Mouse (Mus musculus) hindbrain, postnatal 0 days (tissue): Measurements from ENCODE around the gene Traip. TPM values are rescaled to one million over a fixed set of nuclear protein-coding genes. Genes with fewer than 3 reads are reported as not detected.

ENCODE experiments used
- ATAC-seq: fragments of 200-750 bp; cut with Nextera tagmentation; 2 replicates; pipeline ENCODE4 v1.8.0; 2017; ENCODE audit warnings: mild to moderate bottlenecking, moderate TSS enrichment, moderate library complexity
- DNase-seq: peaks from one replicate; pipeline ENCODE4 v3.0.0-alpha.2; 2015; ENCODE audit warnings: low spot score
- H3K27ac ChIP-seq: fragments of 300-500 bp; sonication (generic); 2 replicates; pipeline ENCODE4 v1.5.1; 2014; ENCODE audit warnings: mild to moderate bottlenecking
- H3K27me3 ChIP-seq: fragments of 300-500 bp; sonication (generic); 2 replicates; pipeline ENCODE4 v1.6.1; 2014; ENCODE audit warnings: low read length, mixed read lengths; ENCODE audit not compliant: insufficient read depth
- H3K36me3 ChIP-seq: fragments of 300-500 bp; sonication (generic); 2 replicates; pipeline ENCODE4 v1.6.1; 2014; ENCODE audit warnings: low read length, mixed read lengths; ENCODE audit not compliant: insufficient read depth
- H3K4me1 ChIP-seq: fragments of 300-500 bp; sonication (generic); 2 replicates; pipeline ENCODE4 v1.6.1; 2014; ENCODE audit warnings: antibody characterized with exemption, low read length, mixed read lengths; ENCODE audit not compliant: insufficient read depth
- H3K4me2 ChIP-seq: fragments of 300-500 bp; sonication (generic); 2 replicates; pipeline ENCODE4 v1.6.1; 2014; ENCODE audit warnings: low read depth, mild to moderate bottlenecking, low read length, moderate library complexity, mixed read lengths
- H3K4me3 ChIP-seq: fragments of 300-500 bp; sonication (generic); 2 replicates; pipeline ENCODE4 v1.5.1; 2014; ENCODE audit warnings: low read length
- H3K9ac ChIP-seq: fragments of 300-500 bp; sonication (generic); replicated peaks from 2 replicates; pipeline ENCODE4 v1.6.1; 2014; ENCODE audit warnings: mild to moderate bottlenecking, low read length, moderate library complexity, mixed read lengths
- H3K9me3 ChIP-seq: fragments of 300-500 bp; sonication (generic); 2 replicates; pipeline ENCODE4 v1.6.1; 2016; ENCODE audit warnings: low read length, mixed read lengths
- CTCF ChIP-seq: IDR thresholded peaks from 2 replicates; pipeline ENCODE4 v1.5.1; 2016; ENCODE audit warnings: antibody characterized with exemption, control low read depth, low read depth
- WGBS: fragments of 180-500 bp; shearing (Covaris S2); extraction: QIAGEN DNeasy Blood & Tissue Kit; methylation state at CpG from one replicate; pipeline ENCODE4 v1.1.7; 2014; 5-methylcytosine and 5-hydroxymethylcytosine counted together
- polyA plus RNA-seq: library from polyadenylated mRNA; unstranded; fragments of >200 nt; fragmentation: Nextera tagmentation; extraction: Ambion mirVana; gene quantifications from 2 replicates; pipeline ENCODE4 v1.2.1, GENCODE M21; 2015
- total RNA-seq: library from RNA; depleted of rRNA; stranded (reverse); fragments of >200 nt; gene quantifications from 2 replicates; pipeline ENCODE4 v1.2.3, GENCODE M21; 2014

The Traip gene
- total and polyA plus RNA-seq, 2 experiments from 2014 or later: 8.4 to 9.2 TPM

GRCm38 (mm10) chr9:107932221-107932620 lies 17.7 kb upstream of the Traip start:
- Histone ChIP-seq H3K4me1 (peaks cover 7% of the 10 kb centered on the region; the same call in 1 of the 2 replicates), H3K36me3 (no peaks in the 10 kb centered on the region), H3K27me3 (no peaks in the 10 kb centered on the region), H3K27ac (no peak overlapping the region), H3K4me2 (no peak overlapping the region), H3K4me3 (no peak overlapping the region), H3K9ac (no peak overlapping the region), H3K9me3 (no peaks in the 10 kb centered on the region)
- 41% methylated on average over 4 of the region's 4 CpGs for WGBS
- TF ChIP-seq CTCF: no peak
- DNase-seq: no peak
- no peak for ATAC-seq

GRCm38 (mm10) chr9:107934146-107934545 lies 15.8 kb upstream of the Traip start:
- no peak overlapping the region for H3K9ac ChIP-seq
- ATAC-seq (peak; percentile 77), DNase-seq (peak; percentile 44)
- H3K27me3 ChIP-seq: no peaks in the 10 kb centered on the region
- H3K4me3 ChIP-seq: no peak overlapping the region
- TF ChIP-seq CTCF: no peak
- H3K4me2 ChIP-seq: no peak overlapping the region
- WGBS: 65% methylated on average over 11 of the region's 11 CpGs
- H3K9me3 ChIP-seq: no peaks in the 10 kb centered on the region
- H3K4me1 ChIP-seq: 0 out of 2 replicates have a peak, but pooled peaks cover 4% of the 10 kb centered on the region
- H3K27ac ChIP-seq: no peak overlapping the region
- no peaks in the 10 kb centered on the region for H3K36me3 ChIP-seq

GRCm38 (mm10) chr9:107935374-107935773 lies 14.6 kb upstream of the Traip start, which contains the start of gene Camkv:
Camkv (plus strand) TSS chr9:107935674.
- 11% methylated on average over 3 of the region's 3 CpGs for WGBS
- Histone ChIP-seq H3K9ac (peak within 1 kb of the TSS; percentile 57), H3K36me3 (no peaks in the 10 kb centered on the region), H3K9me3 (no peaks in the 10 kb centered on the region), H3K4me3 (peak within 1 kb of the TSS; percentile 55), H3K27me3 (no peaks in the 10 kb centered on the region), H3K27ac (no peak within 1 kb of the TSS), H3K4me1 (0 out of 2 replicates have a peak, but pooled peaks cover 4% of the 10 kb centered on the region), H3K4me2 (peak within 1 kb of the TSS; percentile 77)
- DNase-seq (no peak), ATAC-seq (no peak)
- TF ChIP-seq CTCF: no peak

- peak overlapping the region; percentile 77 for H3K4me2 ChIP-seq
- no peaks in the 10 kb centered on the region for H3K9me3 ChIP-seq
- peak; percentile 53 for DNase-seq
- TF ChIP-seq CTCF: no peak
- ATAC-seq: peak; percentile 52
- 0 out of 2 replicates have a peak, but pooled peaks cover 4% of the 10 kb centered on the region for H3K4me1 ChIP-seq
- no peak overlapping the region for H3K27ac ChIP-seq
- H3K9ac ChIP-seq: peak overlapping the region; percentile 57
- no peaks in the 10 kb centered on the region for H3K27me3 ChIP-seq
- 1% methylated on average over 41 of the region's 41 CpGs for WGBS
- H3K4me3 ChIP-seq: peak overlapping the region; percentile 55
- H3K36me3 ChIP-seq: no peaks in the 10 kb centered on the region
These were observed 14.1 kb upstream of the Traip start for GRCm38 (mm10) chr9:107935790-107936214.

- Histone ChIP-seq H3K4me2 (peak overlapping the region; percentile 77), H3K36me3 (no peaks in the 10 kb centered on the region), H3K9ac (peak overlapping the region; percentile 57), H3K27ac (no peak overlapping the region), H3K4me3 (peak overlapping the region; percentile 55), H3K4me1 (0 out of 2 replicates have a peak, but pooled peaks cover 4% of the 10 kb centered on the region), H3K27me3 (no peaks in the 10 kb centered on the region), H3K9me3 (no peaks in the 10 kb centered on the region)
- ATAC-seq (peak; percentile 50), DNase-seq (peak; percentile 30)
- TF ChIP-seq CTCF: no peak
- WGBS: under 1% methylated on average over 29 of the region's 29 CpGs
These were observed 13.6 kb upstream of the Traip start for GRCm38 (mm10) chr9:107936215-107936822.

- peak overlapping the region; percentile 57; the same call in 1 of the 2 replicates for H3K9ac ChIP-seq
- no peaks in the 10 kb centered on the region for H3K9me3 ChIP-seq
- DNase-seq: no peak
- H3K36me3 ChIP-seq: no peaks in the 10 kb centered on the region
- peak overlapping the region; percentile 77 for H3K4me2 ChIP-seq
- H3K27ac ChIP-seq: no peak overlapping the region
- ATAC-seq: 0 out of 2 replicates have a peak, but pooled peaks have one; percentile 6
- TF ChIP-seq CTCF: no peak
- H3K4me1 ChIP-seq: 0 out of 2 replicates have a peak, but pooled peaks cover 4% of the 10 kb centered on the region
- WGBS: 9% methylated on average over 3 of the region's 3 CpGs
- H3K4me3 ChIP-seq: peak overlapping the region; percentile 55
- H3K27me3 ChIP-seq: no peaks in the 10 kb centered on the region
These were observed 13.1 kb upstream of the Traip start for GRCm38 (mm10) chr9:107936831-107937230.
